Mouse (Mus musculus): ENCODE results near the gene Marveld3.

Marveld3 gene

GRCm38 (mm10) chr8:109961693-109962367, at the start of gene Marveld3:
Gene Marveld3 (minus strand): TSS chr8:109962203.
- DNase-seq (ENCODE audit: low spot score): peak; percentile 78

GRCm38 (mm10) chr8:110010868-110011267, 48.9 kb upstream of the Marveld3 start:
- DNase-seq (ENCODE audit: low spot score): no peak

- DNase-seq (ENCODE audit: low spot score): no peak
Measured at GRCm38 (mm10) chr8:110008995-110009446, 47.0 kb upstream of the Marveld3 start.

- DNase-seq (ENCODE audit: low spot score): no peak
Measured at GRCm38 (mm10) chr8:110008228-110008994, 46.4 kb upstream of the Marveld3 start.

- no peak for DNase-seq (ENCODE audit: low spot score)
Measured at GRCm38 (mm10) chr8:110006312-110007023, 44.5 kb upstream of the Marveld3 start.

GRCm38 (mm10) chr8:110004300-110004699, 42.3 kb upstream of the Marveld3 start:
- DNase-seq (ENCODE audit: low spot score): no peak

- DNase-seq (ENCODE audit: low spot score): no peak
Measured at GRCm38 (mm10) chr8:110002953-110003352, 41.0 kb upstream of the Marveld3 start.

GRCm38 (mm10) chr8:109999974-110000373, 38.0 kb upstream of the Marveld3 start:
- no peak for DNase-seq (ENCODE audit: low spot score)

- no peak for DNase-seq (ENCODE audit: low spot score)
Measured at GRCm38 (mm10) chr8:109998066-109998465, 36.1 kb upstream of the Marveld3 start.

- no peak for DNase-seq (ENCODE audit: low spot score)
Measured at GRCm38 (mm10) chr8:109997381-109997780, 35.4 kb upstream of the Marveld3 start.

- no peak for DNase-seq (ENCODE audit: low spot score)
Measured at GRCm38 (mm10) chr8:109992951-109993350, 30.9 kb upstream of the Marveld3 start.

GRCm38 (mm10) chr8:109992166-109992565, 30.2 kb upstream of the Marveld3 start:
- no peak for DNase-seq (ENCODE audit: low spot score)

- DNase-seq (ENCODE audit: low spot score): no peak
Measured at GRCm38 (mm10) chr8:109990224-109990623, 28.2 kb upstream of the Marveld3 start, which contains the start of gene Tat. Gene Tat (plus strand): TSS chr8:109990437.

- DNase-seq (ENCODE audit: low spot score): no peak
Measured at GRCm38 (mm10) chr8:109989151-109989550, 27.1 kb upstream of the Marveld3 start.

GRCm38 (mm10) chr8:109987776-109988175, 25.8 kb upstream of the Marveld3 start:
- DNase-seq (ENCODE audit: low spot score): no peak

GRCm38 (mm10) chr8:109986384-109986783, 24.4 kb upstream of the Marveld3 start:
- DNase-seq (ENCODE audit: low spot score): no peak

GRCm38 (mm10) chr8:109983944-109984343, 21.9 kb upstream of the Marveld3 start:
- DNase-seq (ENCODE audit: low spot score): peak; percentile 64

GRCm38 (mm10) chr8:109982386-109983105, 20.5 kb upstream of the Marveld3 start:
- DNase-seq (ENCODE audit: low spot score): no peak

GRCm38 (mm10) chr8:109979339-109979738, 17.3 kb upstream of the Marveld3 start:
- no peak for DNase-seq (ENCODE audit: low spot score)

GRCm38 (mm10) chr8:109972901-109973300, 10.9 kb upstream of the Marveld3 start:
- DNase-seq (ENCODE audit: low spot score): no peak

- no peak for DNase-seq (ENCODE audit: low spot score)
Measured at GRCm38 (mm10) chr8:109970323-109970722, 8.3 kb upstream of the Marveld3 start.

GRCm38 (mm10) chr8:109968837-109969236, 6.8 kb upstream of the Marveld3 start:
- no peak for DNase-seq (ENCODE audit: low spot score)
